Mouse (Mus musculus) intestine, postnatal 0 days (tissue): ENCODE measurements around the gene Zfp760. TPM values are rescaled to one million over a fixed set of nuclear protein-coding genes. Genes with fewer than 3 reads are reported as not detected.

Experiments
- ATAC-seq: fragments of 200-750 bp; cut with Nextera tagmentation; 2 replicates; pipeline ENCODE4 v1.8.0; 2017; ENCODE audit warnings: mild to moderate bottlenecking, moderate TSS enrichment, moderate library complexity
- H3K27ac ChIP-seq: fragments of 300-500 bp; sonication (generic); 2 replicates; pipeline ENCODE4 v1.5.1; 2014; ENCODE audit warnings: mild to moderate bottlenecking, low read depth, low read length, moderate library complexity
- H3K27me3 ChIP-seq: fragments of 300-500 bp; sonication (generic); replicated peaks from 2 replicates; pipeline ENCODE4 v1.6.1; 2014; ENCODE audit warnings: low read length, mixed read lengths; ENCODE audit not compliant: control insufficient read depth, insufficient read depth
- H3K36me3 ChIP-seq: fragments of 300-500 bp; sonication (generic); 2 replicates; pipeline ENCODE4 v1.6.1; 2014; ENCODE audit warnings: mild to moderate bottlenecking, moderate library complexity; ENCODE audit not compliant: control insufficient read depth, insufficient read depth
- H3K4me1 ChIP-seq: fragments of 300-500 bp; sonication (generic); replicated peaks from 2 replicates; pipeline ENCODE4 v1.6.1; 2014; ENCODE audit warnings: antibody characterized with exemption, low read length, mixed read lengths; ENCODE audit not compliant: control insufficient read depth, insufficient read depth
- H3K4me2 ChIP-seq: fragments of 300-500 bp; sonication (generic); replicated peaks from 2 replicates; pipeline ENCODE4 v1.6.1; 2014; ENCODE audit warnings: low read depth, mild to moderate bottlenecking, moderate library complexity
- H3K4me3 ChIP-seq: fragments of 300-500 bp; sonication (generic); 2 replicates; pipeline ENCODE4 v1.5.1; 2014; ENCODE audit warnings: low read depth, low read length
- H3K9ac ChIP-seq: fragments of 300-500 bp; sonication (generic); 2 replicates; pipeline ENCODE4 v1.6.1; 2014; ENCODE audit warnings: mild to moderate bottlenecking, low read depth, low read length
- H3K9me3 ChIP-seq: fragments of 300-500 bp; sonication (generic); 2 replicates; pipeline ENCODE4 v1.6.1; 2016; ENCODE audit warnings: mixed run types; ENCODE audit not compliant: control insufficient read depth
- CTCF ChIP-seq: sonication (generic); IDR thresholded peaks from 2 replicates; pipeline ENCODE4 v1.5.1; 2016; ENCODE audit warnings: low read depth, mild to moderate bottlenecking, control low read depth, antibody characterized with exemption, moderate library complexity
- WGBS: fragments of 180-500 bp; shearing (Covaris S2); extraction: QIAGEN DNeasy Blood & Tissue Kit; methylation state at CpG from one replicate; pipeline ENCODE4 v1.1.7; 2014; 5-methylcytosine and 5-hydroxymethylcytosine counted together
- polyA plus RNA-seq: library from polyadenylated mRNA; unstranded; fragments of >200 nt; fragmentation: Nextera tagmentation; extraction: Ambion mirVana; gene quantifications from 2 replicates; pipeline ENCODE4 v1.2.1, GENCODE M21; 2015

Zfp760 gene
- polyA plus RNA-seq, 1 experiment from 2014 or later = 2.5 TPM

DNA sequence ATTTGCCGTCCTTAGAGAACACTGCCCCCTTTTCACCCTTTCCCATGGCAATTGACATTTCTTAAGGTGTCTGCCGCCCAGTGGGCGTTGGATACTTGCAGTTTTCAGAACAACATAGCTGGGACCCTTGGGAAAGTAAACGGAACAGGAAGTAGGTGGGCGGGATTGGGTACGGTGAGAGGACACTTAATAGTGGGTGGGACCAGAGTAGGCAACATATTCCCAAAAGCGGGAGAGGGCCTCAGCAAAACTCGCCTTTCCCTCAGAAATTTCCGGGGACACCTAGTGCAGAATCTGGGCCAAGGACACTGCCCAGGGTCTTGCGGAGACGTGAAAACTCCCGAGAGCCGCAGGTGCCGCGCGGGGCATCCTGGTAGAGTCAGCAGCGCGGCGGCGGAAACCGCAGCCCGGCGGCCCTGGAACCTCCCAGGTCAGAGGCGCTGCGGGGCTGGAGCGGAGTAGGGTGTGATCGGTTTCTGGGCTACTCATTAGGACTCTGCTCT, 26.0 kb downstream of the Zfp760 start:
- Histone ChIP-seq H3K4me3 (peak overlapping the region; percentile 64), H3K36me3 (no peaks in the 10 kb centered on the region), H3K4me2 (peak overlapping the region; percentile 64), H3K9ac (peak overlapping the region; percentile 63; the same call in 1 of the 2 replicates), H3K27ac (0 out of 2 replicates have a peak overlapping the region, but pooled peaks have one; percentile 15), H3K9me3 (no peaks in the 10 kb centered on the region), H3K27me3 (no peaks in the 10 kb centered on the region), H3K4me1 (no peaks in the 10 kb centered on the region)
- TF ChIP-seq CTCF = peak; percentile 57
- ATAC-seq = peak; percentile 89
- under 1% methylated on average over 27 of the region's 27 CpGs for WGBS

DNA sequence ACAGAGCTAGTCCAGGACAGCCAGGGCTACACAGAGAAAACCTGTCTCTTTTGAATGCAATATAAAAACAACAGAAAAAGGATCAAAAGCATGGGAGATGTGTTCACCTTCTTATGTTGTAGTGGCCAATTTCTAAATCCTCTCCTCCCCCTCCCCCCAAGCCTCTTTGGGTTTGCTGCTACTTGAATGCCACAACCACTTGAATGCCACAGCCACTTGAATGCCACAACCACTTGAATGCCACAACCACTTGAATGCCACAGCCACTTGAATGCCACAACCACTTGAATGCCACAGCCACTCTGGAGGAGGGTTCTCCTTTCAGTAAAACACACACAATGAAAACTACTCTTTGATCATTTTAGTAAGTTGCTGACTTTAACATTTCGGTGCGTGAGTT, 45.2 kb downstream of the Zfp760 start:
- H3K4me3 ChIP-seq = no peak overlapping the region
- H3K27me3 ChIP-seq = no peaks in the 10 kb centered on the region
- H3K9me3 ChIP-seq = no peaks in the 10 kb centered on the region
- 70% methylated on average over 2 of the region's 2 CpGs for WGBS
- TF ChIP-seq CTCF = no peak
- ATAC-seq = no peak
- H3K4me1 ChIP-seq = no peaks in the 10 kb centered on the region
- no peak overlapping the region for H3K9ac ChIP-seq
- H3K27ac ChIP-seq = no peak overlapping the region
- no peak overlapping the region for H3K4me2 ChIP-seq
- H3K36me3 ChIP-seq = no peaks in the 10 kb centered on the region

DNA sequence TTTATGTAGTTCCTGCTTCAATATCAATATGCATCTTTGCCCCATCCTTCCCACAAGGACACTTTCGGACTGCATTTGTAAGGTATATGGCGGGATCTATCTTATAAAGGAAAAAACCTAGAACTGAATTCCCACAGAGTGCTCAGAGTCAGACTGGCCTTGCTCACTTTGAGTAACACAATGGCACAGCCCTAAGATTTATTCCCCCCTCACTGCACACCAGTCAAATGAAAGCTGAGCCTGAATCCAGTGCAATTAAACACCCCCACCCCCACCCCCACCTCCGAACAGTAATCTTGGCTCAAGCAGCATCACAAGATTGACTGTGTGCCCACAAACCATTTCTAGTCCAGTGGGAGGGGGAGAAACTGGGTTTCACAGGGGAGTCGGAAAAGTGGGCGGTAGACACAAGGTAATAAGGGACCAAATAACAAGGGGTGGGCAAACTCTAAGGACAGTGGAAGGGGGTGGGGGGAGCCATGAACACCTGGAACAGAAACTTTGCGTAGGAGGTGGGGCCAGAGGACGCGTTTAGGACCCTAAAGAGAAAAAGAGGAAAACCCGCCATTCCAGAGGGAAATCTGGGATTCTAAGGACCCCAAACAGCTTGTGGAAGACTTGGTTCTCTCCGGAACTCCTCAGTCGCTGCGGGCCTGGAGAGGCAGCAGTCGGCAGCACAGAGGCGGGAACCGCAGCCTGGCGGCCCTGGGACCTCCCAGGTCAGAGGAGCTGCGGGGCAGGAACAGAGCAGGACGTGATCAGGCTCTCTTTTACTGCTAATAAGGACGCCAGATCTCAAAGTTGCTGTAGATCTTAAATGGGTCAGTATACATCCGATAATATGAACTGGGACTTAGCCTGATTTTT, 46.0 kb downstream of the Zfp760 start:
- H3K4me3 ChIP-seq = peak overlapping the region; percentile 28
- H3K4me2 ChIP-seq = peak overlapping the region; percentile 63
- TF ChIP-seq CTCF = no peak; the same call in 1 of the 2 replicates
- 14% methylated on average over 20 of the region's 20 CpGs for WGBS
- no peaks in the 10 kb centered on the region for H3K36me3 ChIP-seq
- no peaks in the 10 kb centered on the region for H3K4me1 ChIP-seq
- H3K27ac ChIP-seq = no peak overlapping the region
- ATAC-seq = no peak
- no peaks in the 10 kb centered on the region for H3K27me3 ChIP-seq
- no peaks in the 10 kb centered on the region for H3K9me3 ChIP-seq
- H3K9ac ChIP-seq = no peak overlapping the region

DNA sequence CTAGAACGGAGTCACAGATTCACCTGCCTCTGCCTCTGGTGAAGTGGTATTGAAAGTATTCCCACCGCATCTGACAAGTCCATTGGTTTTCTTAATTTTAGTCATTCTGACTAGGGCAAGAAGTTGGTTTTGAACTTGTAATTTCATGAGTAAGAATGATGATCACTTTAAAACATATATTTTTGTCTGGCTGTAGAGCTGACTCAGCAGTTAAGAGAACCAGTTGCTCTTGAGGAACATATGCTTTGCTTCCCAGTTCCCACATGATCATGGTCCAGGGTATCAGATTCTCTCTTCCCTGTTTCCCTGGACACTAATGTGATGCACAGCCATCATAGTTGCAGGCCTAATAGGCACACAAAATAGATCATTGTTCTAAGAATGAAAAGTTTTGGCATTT, 62.8 kb downstream of the Zfp760 start:
- Histone ChIP-seq H3K27ac (no peak overlapping the region), H3K4me3 (no peak overlapping the region), H3K4me2 (no peak overlapping the region), H3K9ac (no peak overlapping the region), H3K9me3 (no peaks in the 10 kb centered on the region), H3K4me1 (no peaks in the 10 kb centered on the region), H3K27me3 (no peaks in the 10 kb centered on the region), H3K36me3 (no peaks in the 10 kb centered on the region)
- WGBS = 79% methylated on average over 2 of the region's 2 CpGs
- no peak for ATAC-seq
- no peak for TF ChIP-seq CTCF

Other genes starting within 250 kb of the Zfp760 start
- 5.8 and 5.9 TPM in 2 replicates for gene Zfp53, start 218.7 kb upstream of the Zfp760 start, polyA plus RNA-seq
- 2.7 and 3.5 TPM in 2 replicates for gene Zfp52, start 172.2 kb upstream of the Zfp760 start, polyA plus RNA-seq
- gene Zfp948, start 140.7 kb upstream of the Zfp760 start, polyA plus RNA-seq = 13.7 and 15.1 TPM in 2 replicates
- 1.9 and 2.0 TPM in 2 replicates for gene Zfp983, start 57.1 kb upstream of the Zfp760 start, polyA plus RNA-seq
- gene Gm10226, start 15.9 kb upstream of the Zfp760 start, polyA plus RNA-seq = 1.9 and 2.6 TPM in 2 replicates
- gene Zfp229, start 23.1 kb downstream of the Zfp760 start, polyA plus RNA-seq = 2.0 and 2.3 TPM in 2 replicates
- gene Zfp820, start 138.0 kb downstream of the Zfp760 start, polyA plus RNA-seq = 5.5 and 5.7 TPM in 2 replicates
- 11.0 and 14.9 TPM in 2 replicates for gene Zfp995, start 202.2 kb downstream of the Zfp760 start, polyA plus RNA-seq